Mouse (Mus musculus): ENCODE measurements around the gene Pate4. TPM values are rescaled to one million over a fixed set of nuclear protein-coding genes. Genes with fewer than 3 reads are reported as not detected.

Pate4 gene
- total and polyA plus RNA-seq, 3 experiments, result not detected

DNA sequence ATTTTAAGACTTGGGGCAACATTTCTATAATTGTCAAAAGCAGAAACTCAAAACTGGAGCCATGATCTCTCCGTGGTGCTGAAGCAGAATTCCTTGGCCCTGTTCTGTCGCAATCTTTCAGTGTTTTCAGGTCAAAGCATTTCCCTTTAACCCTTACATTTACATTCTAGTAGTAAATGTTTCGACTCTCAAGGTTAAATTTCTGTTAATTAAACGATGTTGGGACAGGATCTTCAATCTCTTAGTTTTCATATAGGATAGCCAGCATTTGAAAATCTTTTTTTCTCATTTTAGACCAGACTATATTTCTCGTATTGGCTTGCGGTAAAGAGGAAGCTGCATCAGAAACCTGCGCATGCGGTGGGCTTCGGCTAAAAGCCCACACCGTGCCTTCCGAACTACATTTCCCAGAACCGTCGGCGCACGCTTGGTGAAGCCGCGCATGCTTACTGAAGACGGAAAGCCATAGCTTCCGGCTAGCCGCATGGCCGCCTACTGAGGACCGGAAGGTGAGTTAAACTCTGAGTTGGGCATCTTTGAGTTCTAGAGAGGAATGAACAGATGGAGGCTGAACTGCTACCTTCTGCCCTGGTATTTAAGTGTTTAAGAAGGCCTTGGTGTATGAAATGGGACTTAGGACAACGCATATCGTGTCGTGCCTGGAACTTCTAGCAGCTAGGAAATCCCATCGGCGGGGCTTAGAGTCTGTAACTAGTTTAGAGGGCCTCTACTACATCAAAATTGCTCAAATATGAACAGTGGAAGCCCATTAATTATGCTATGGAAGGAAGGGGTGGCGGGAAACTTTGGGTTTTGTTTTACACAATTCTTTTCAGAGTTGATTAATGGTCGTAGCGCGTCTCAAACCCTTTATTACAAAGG lies 52.5 kb downstream of the Pate4 start (continued):
- peak; percentile 18; the same call in 1 of the 2 replicates for TF ChIP-seq GABPA (IDR thresholded peaks at IDR 0.05; ENCODE audit: insufficient replicate concordance, low read depth, low read length)
- peak; percentile 86 for TF ChIP-seq MAX (IDR thresholded peaks at IDR 0.05; ENCODE audit: low read length)
- peak; percentile 77; the same call in 1 of the 2 replicates for TF ChIP-seq NELFE (IDR thresholded peaks at IDR 0.05; ENCODE audit: low read depth, low read length)
- peak; percentile 96 for TF ChIP-seq MYC (IDR thresholded peaks at IDR 0.05; ENCODE audit: low read depth, low read length)
- TF ChIP-seq RAD21 (IDR thresholded peaks at IDR 0.05; ENCODE audit: low read depth, low read length), result no peak
- TF ChIP-seq KAT2A (IDR thresholded peaks at IDR 0.05; ENCODE audit: insufficient replicate concordance, low read length), result peak; percentile 98; the same call in 1 of the 2 replicates
- TF ChIP-seq TCF12 (IDR thresholded peaks at IDR 0.05; ENCODE audit: low read depth, low read length), result peak; percentile 42; the same call in 1 of the 2 replicates
- TF ChIP-seq TBP (conservative IDR thresholded peaks at IDR 0.05; ENCODE audit: low read depth, low read length), result peak; percentile 87

DNA sequence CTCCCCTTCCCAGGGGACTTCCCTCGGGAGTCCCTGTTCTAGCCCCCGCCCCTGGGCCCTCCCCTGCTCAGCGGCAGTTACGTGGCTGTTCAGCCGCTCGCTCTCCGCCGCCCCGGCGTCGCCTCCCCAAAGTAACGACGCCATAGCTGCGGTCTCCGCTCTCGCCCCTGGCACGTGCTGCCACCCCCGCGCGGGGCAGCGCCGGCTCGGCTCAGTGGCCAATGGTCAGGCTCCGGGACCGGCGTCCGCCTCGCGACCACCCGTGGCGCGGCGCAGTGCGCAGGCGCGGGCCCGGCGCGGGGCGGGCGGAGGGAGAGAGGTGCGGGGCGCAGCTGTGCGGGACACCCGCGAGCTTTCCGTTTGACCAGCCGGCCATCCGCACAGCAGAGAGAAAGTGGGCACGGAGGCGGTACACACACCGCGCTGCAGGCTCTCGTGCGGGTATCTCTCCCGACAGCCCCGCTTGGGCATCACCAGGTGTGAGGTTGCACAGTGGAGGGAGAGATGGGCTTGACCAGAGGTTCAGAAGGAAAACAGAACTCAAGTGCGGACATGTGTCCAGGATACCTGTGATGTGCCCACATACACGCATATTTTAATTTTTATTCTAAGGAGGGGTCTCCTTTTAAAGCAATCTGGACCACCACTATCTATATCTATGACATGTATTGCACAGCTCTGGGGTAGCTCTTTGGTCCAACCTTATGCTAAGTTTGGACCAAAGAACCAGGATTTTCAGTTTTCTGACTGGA lies 53.3 kb downstream of the Pate4 start, which contains the start of the genes Ddx25 and Pus3:
Gene Ddx25, minus strand, starts transcription at position 272 of the 752 bp plus-strand sequence.
Gene Pus3, plus strand, starts transcription at position 339 of the 752 bp plus-strand sequence.
- Histone ChIP-seq H3K9ac (ENCODE audit: insufficient read depth, low read depth) (peak within 1 kb of the TSS; percentile 97), H3K4me2 (ENCODE audit: insufficient read depth, low read depth, poor library complexity, severe bottlenecking) (peak within 1 kb of the TSS; percentile 89), H3K4me3 (replicated peaks in 1 of 3; ENCODE audit: low read depth in 2 of 3, low read length in 2 of 3, poor library complexity in 1 of 3) (peak within 1 kb of the TSS; percentile 70 to 87 (median 85)), H3K79me2 (replicated peaks; ENCODE audit: control insufficient read depth, extremely low read depth, insufficient read depth, poor library complexity, severe bottlenecking) (peaks cover 31% of the 10 kb centered on the region), H3K9me3 (replicated peaks; ENCODE audit: low read length) (no peaks in the 10 kb centered on the region), H3K27ac (ENCODE audit: insufficient read depth, low read depth) (0 out of 2 replicates have a peak within 1 kb of the TSS, but pooled peaks have one; percentile 33), H3K27me3 (replicated peaks) (peaks cover 45% of the 10 kb centered on the region), H3K36me3 (replicated peaks in 1 of 2; ENCODE audit: control insufficient read depth in 1 of 2, insufficient read depth in 1 of 2, low read length in 1 of 2) (peaks cover 9 to 19% of the 10 kb centered on the region in 2 experiments), H3K4me1 (ENCODE audit: control insufficient read depth in 1 of 2, insufficient read depth in 2 of 2) (peaks cover 4 to 35% of the 10 kb centered on the region in 2 experiments; a peak in 2 of 4 replicates)
- in situ Hi-C loops (cut with MboI; ENCODE audit: low pct_ligation_motif_present, low pct_unique_long_range_greater_than_20kb, low sequenced_read_pairs) (no loop called here), dilution Hi-C loops (cut with MboI; ENCODE audit: extremely low pct_ligation_motif_present, extremely low pct_unique_long_range_greater_than_20kb, low sequenced_read_pairs) (no loop called here)
- DNase-seq (ENCODE audit: extremely low read depth), result no peak
- TF ChIP-seq JUN (IDR thresholded peaks at IDR 0.05; ENCODE audit: insufficient read depth, low read depth, low read length) (no peak), MAX (IDR thresholded peaks at IDR 0.05; ENCODE audit: low read length) (peak; percentile 9; the same call in 1 of the 2 replicates), IRF4 (IDR thresholded peaks at IDR 0.05; ENCODE audit: low read depth, low read length) (peak; percentile 8; the same call in 1 of the 2 replicates), USF1 (IDR thresholded peaks at IDR 0.05; ENCODE audit: low read depth, low read length) (no peak), RCOR1 (conservative IDR thresholded peaks at IDR 0.05; ENCODE audit: low read depth, low read length) (no peak), ZNF384 (IDR thresholded peaks at IDR 0.05; ENCODE audit: low read depth, low read length) (no peak), CTCF (conservative IDR thresholded peaks at IDR 0.05 in 1 of 2, IDR thresholded peaks at IDR 0.05 in 1 of 2; ENCODE audit: low read depth in 2 of 2, low read length in 2 of 2) (no peak), NRF1 (IDR thresholded peaks at IDR 0.05; ENCODE audit: low read depth, low read length) (peak; percentile 88), RAD21 (IDR thresholded peaks at IDR 0.05; ENCODE audit: low read depth, low read length) (no peak), ZKSCAN1 (IDR thresholded peaks at IDR 0.05; ENCODE audit: borderline replicate concordance, low read depth, low read length) (no peak), POLR2AphosphoS2 (IDR thresholded peaks at IDR 0.05; ENCODE audit: low read depth, low read length) (no peak), MEF2A (IDR thresholded peaks at IDR 0.05; ENCODE audit: borderline replicate concordance, low read depth, low read length) (no peak), SIN3A (IDR thresholded peaks at IDR 0.05; ENCODE audit: low read length) (no peak), SMC3 (IDR thresholded peaks at IDR 0.05; ENCODE audit: low read depth, low read length) (no peak), USF2 (conservative IDR thresholded peaks at IDR 0.05; ENCODE audit: low read depth, low read length) (no peak), ZMIZ1 (IDR thresholded peaks at IDR 0.05; ENCODE audit: low read depth, low read length) (no peak), POLR2A (IDR thresholded peaks at IDR 0.05; ENCODE audit: low read depth, low read length) (no peak), MYC (IDR thresholded peaks at IDR 0.05; ENCODE audit: low read depth, low read length) (no peak), EP300 (IDR thresholded peaks at IDR 0.05; ENCODE audit: low read length) (no peak), ZC3H11A (IDR thresholded peaks at IDR 0.05; ENCODE audit: low read depth, low read length) (no peak), HCFC1 (IDR thresholded peaks at IDR 0.05; ENCODE audit: low read depth, low read length) (no peak), E2F4 (IDR thresholded peaks at IDR 0.05; ENCODE audit: insufficient replicate concordance, low read depth, low read length) (no peak), CHD2 (IDR thresholded peaks at IDR 0.05; ENCODE audit: low read length) (no peak), BHLHE40 (IDR thresholded peaks at IDR 0.05; ENCODE audit: low read depth, low read length) (peak; percentile 82), UBTF (IDR thresholded peaks at IDR 0.05; ENCODE audit: low read depth, low read length) (no peak), MXI1 (IDR thresholded peaks at IDR 0.05; ENCODE audit: low read depth, low read length) (peak; percentile 12; the same call in 1 of the 2 replicates)
